Mouse (Mus musculus) erythroblast, embryonic 14.5 days (primary cell): ENCODE results near the gene Krt6a. TPM values are rescaled to one million over a fixed set of nuclear protein-coding genes. Genes with fewer than 3 reads are reported as not detected.
"Not testable (repeated sequence)": the region's sequence is repeated elsewhere in the genome, so short reads cannot be mapped to it uniquely, and the experiment has no call there.

Experiments used
- H3K27me3 ChIP-seq: 2 replicates; pipeline ENCODE4 v1.6.1; 2012; ENCODE audit warnings: inconsistent platforms; ENCODE audit not compliant: control insufficient read depth
- H3K36me3 ChIP-seq: 2 replicates; pipeline ENCODE4 v1.6.1; 2012; ENCODE audit warnings: mild to moderate bottlenecking, inconsistent platforms; ENCODE audit not compliant: control insufficient read depth
- H3K4me1 ChIP-seq: 2 replicates; pipeline ENCODE4 v1.6.1; 2012; ENCODE audit warnings: inconsistent platforms; ENCODE audit not compliant: control insufficient read depth
- H3K4me3 ChIP-seq: replicated peaks from 2 replicates; pipeline ENCODE3; 2012; ENCODE audit warnings: moderate library complexity, mild to moderate bottlenecking, inconsistent platforms
- H3K9me3 ChIP-seq: 2 replicates; pipeline ENCODE4 v1.6.1; 2012; ENCODE audit warnings: low read length, inconsistent platforms, mixed read lengths; ENCODE audit not compliant: control insufficient read depth
- GATA1 ChIP-seq: IDR thresholded peaks from 2 replicates; pipeline ENCODE4 v1.6.1; 2012; ENCODE audit warnings: low read length, inconsistent platforms, mixed read lengths
- TAL1 ChIP-seq: IDR thresholded peaks from 3 replicates; pipeline ENCODE4 v1.6.1; 2012; ENCODE audit warnings: low read length, inconsistent platforms, mixed read lengths
- polyA plus RNA-seq: library from polyadenylated mRNA; stranded (reverse); fragments of >175 nt; gene quantifications from 2 replicates; pipeline ENCODE4 v1.2.3, GENCODE M21; 2012

Gene Krt6a
- polyA plus RNA-seq, 1 experiment: not detected

DNA sequence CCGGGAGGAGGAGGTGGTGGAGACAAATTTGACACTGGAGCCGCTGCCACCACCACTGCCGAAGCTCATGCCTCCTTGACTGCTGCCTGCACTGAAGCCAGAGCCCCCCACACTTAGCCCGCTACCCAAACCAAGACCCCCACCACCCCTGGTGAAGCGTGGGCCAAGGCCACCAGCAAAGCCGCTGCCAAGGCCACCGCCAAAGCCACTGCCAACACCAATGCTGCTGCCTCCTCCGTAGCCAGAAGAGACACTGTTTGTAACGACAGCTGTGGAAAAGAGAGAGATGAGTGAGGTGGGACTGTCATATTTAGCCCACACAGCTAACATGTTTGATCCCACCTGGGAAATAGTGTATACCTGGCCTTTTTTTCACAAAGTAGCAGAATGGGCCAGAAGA is 13.3 kb upstream of the Krt6a start:
- H3K4me3 ChIP-seq: no peak overlapping the region
- H3K9me3 ChIP-seq: no peaks in the 10 kb centered on the region
- no peak for TF ChIP-seq GATA1
- no peaks in the 10 kb centered on the region for H3K36me3 ChIP-seq
- no peaks in the 10 kb centered on the region for H3K27me3 ChIP-seq
- no peaks in the 10 kb centered on the region for H3K4me1 ChIP-seq

DNA sequence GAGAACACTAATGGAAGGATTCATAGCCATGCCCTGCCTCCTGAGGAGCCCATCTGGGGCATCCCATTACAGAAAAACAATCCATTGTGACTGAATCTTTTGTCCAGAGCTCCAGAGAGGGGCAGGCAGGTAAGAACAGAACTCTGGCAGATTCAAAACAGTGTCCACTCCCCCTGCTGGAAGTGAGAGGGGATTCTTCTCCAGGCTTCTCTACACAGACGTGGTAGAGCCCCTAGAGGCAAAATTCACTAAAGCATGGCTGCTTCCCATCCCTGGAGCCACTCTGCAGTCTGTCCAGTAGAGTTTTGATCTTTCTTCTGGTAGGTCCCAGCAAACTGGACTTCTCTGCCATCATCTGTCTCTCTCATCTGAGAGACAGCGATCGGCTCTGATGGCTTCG is 10.0 kb upstream of the Krt6a start:
- no peaks in the 10 kb centered on the region for H3K36me3 ChIP-seq
- no peak for TF ChIP-seq TAL1
- TF ChIP-seq GATA1: no peak
- H3K27me3 ChIP-seq: no peaks in the 10 kb centered on the region
- no peaks in the 10 kb centered on the region for H3K9me3 ChIP-seq
- H3K4me3 ChIP-seq: no peak overlapping the region
- H3K4me1 ChIP-seq: no peaks in the 10 kb centered on the region

DNA sequence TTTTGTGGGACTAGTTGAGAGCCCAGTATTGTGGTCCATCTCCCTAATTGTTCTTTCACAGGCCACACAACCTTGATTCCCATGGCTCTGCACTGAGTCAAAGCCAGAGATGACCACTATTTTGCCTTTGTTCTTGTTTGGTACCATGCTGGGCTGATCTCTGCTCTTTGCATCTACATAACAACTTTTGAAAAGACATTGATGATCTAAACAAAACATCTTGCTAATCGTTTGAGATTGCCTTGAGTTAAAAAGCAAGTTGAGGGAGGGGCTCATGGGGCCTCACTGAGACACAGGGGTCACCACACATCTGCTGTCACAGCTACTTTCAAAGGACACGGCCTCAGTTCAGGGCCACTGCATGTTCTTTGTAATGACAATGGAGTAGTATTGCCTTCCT is 8.3 kb upstream of the Krt6a start:
- Histone ChIP-seq H3K27me3 (no peaks in the 10 kb centered on the region), H3K9me3 (no peaks in the 10 kb centered on the region), H3K4me3 (no peak overlapping the region), H3K4me1 (no peaks in the 10 kb centered on the region), H3K36me3 (no peaks in the 10 kb centered on the region)
- no peak for TF ChIP-seq GATA1
- no peak for TF ChIP-seq TAL1

DNA sequence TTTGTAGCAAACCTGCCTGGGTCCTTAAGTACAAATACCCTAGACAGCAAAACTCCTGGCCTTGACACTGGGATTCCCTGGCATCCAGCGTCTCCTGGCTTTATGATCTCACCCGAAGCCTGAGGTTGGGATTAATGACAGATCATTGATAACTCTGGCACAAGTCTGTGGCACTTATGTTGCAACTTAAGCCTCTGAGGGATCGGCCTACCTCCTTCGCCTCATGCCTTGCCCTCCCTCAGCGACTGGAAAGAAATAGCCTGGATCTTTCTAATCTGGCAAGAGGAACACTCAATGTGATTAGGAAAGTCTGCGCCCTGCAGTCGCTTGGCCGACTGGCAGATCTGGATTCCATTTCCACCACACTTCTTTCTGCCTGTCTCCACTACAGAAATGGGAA is 5.8 kb upstream of the Krt6a start:
- Histone ChIP-seq H3K27me3 (no peaks in the 10 kb centered on the region), H3K9me3 (no peaks in the 10 kb centered on the region), H3K4me3 (no peak overlapping the region), H3K36me3 (no peaks in the 10 kb centered on the region), H3K4me1 (no peaks in the 10 kb centered on the region)
- TF ChIP-seq GATA1 (no peak), TAL1 (no peak)

GRCm38 (mm10) chr15:101699192-101699591 is 5.1 kb upstream of the Krt6a start:
- Histone ChIP-seq H3K36me3 (no peaks in the 10 kb centered on the region), H3K4me1 (no peaks in the 10 kb centered on the region), H3K4me3 (no peak overlapping the region), H3K27me3 (no peaks in the 10 kb centered on the region), H3K9me3 (no peaks in the 10 kb centered on the region)
- TF ChIP-seq GATA1: no peak
- TF ChIP-seq TAL1: no peak

GRCm38 (mm10) chr15:101697326-101698188 is 3.5 kb upstream of the Krt6a start:
- Histone ChIP-seq H3K4me3 (no peak overlapping the region), H3K9me3 (no peaks in the 10 kb centered on the region), H3K36me3 (no peaks in the 10 kb centered on the region), H3K27me3 (no peaks in the 10 kb centered on the region), H3K4me1 (no peaks in the 10 kb centered on the region)
- TF ChIP-seq TAL1 (no peak), GATA1 (no peak)

- not testable (repeated sequence) for H3K27me3 ChIP-seq, H3K4me3 ChIP-seq, H3K4me1 ChIP-seq, H3K36me3 ChIP-seq, H3K9me3 ChIP-seq
Observed at GRCm38 (mm10) chr15:101690460-101690859, 3.6 kb downstream of the Krt6a start.

GRCm38 (mm10) chr15:101688161-101688560 is 5.9 kb downstream of the Krt6a start:
- Histone ChIP-seq H3K4me1 (no peaks in the 10 kb centered on the region), H3K9me3 (no peaks in the 10 kb centered on the region), H3K27me3 (no peaks in the 10 kb centered on the region), H3K36me3 (no peaks in the 10 kb centered on the region), H3K4me3 (no peak overlapping the region)
- no peak for TF ChIP-seq GATA1
- no peak for TF ChIP-seq TAL1

- TF ChIP-seq TAL1 (no peak), GATA1 (no peak)
- H3K4me1 ChIP-seq: no peaks in the 10 kb centered on the region
- no peaks in the 10 kb centered on the region for H3K36me3 ChIP-seq
- no peaks in the 10 kb centered on the region for H3K9me3 ChIP-seq
- H3K27me3 ChIP-seq: no peaks in the 10 kb centered on the region
- no peak within 1 kb of the TSS for H3K4me3 ChIP-seq
Observed at GRCm38 (mm10) chr15:101680187-101680586, 13.9 kb downstream of the Krt6a start, which contains the start of gene Krt6b. Krt6b (minus strand) TSS chr15:101680287.

DNA sequence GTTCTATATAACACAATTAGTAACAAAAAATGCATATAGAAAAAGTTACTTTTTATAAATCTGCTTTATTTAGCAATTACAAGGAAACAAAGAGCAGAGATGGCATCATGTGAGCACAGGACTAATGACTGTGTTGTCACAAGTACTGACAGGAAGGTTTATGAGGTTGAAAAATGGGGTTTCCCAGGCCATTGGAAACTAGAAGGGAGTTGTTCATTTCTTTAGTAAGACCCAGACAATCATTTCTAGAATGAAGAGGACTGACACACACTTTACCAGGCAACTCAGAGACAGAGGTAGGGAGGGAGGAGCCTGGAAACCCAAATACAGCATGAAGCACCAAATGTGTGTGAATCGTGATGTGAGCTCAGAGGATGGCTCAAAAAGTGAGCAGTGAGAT is 18.1 kb downstream of the Krt6a start:
- no peaks in the 10 kb centered on the region for H3K27me3 ChIP-seq
- H3K36me3 ChIP-seq: no peaks in the 10 kb centered on the region
- no peaks in the 10 kb centered on the region for H3K9me3 ChIP-seq
- no peaks in the 10 kb centered on the region for H3K4me1 ChIP-seq
- TF ChIP-seq GATA1: no peak
- TF ChIP-seq TAL1: no peak
- H3K4me3 ChIP-seq: no peak overlapping the region
